Mouse (Mus musculus) kidney, postnatal 0 days (tissue): ENCODE measurements around the gene Smco2. TPM values are rescaled to one million over a fixed set of nuclear protein-coding genes. Genes with fewer than 3 reads are reported as not detected.
A peak's percentile ranks its signal among the peaks of the same experiment; 100 is the strongest.

Source experiments
- ATAC-seq: fragments of 200-750 bp; cut with Nextera tagmentation; replicated peaks from 2 replicates; pipeline ENCODE4 v1.8.0; 2017; ENCODE audit warnings: low read depth, moderate number of reproducible peaks, moderate TSS enrichment, moderate library complexity; ENCODE audit not compliant: low FRiP score
- DNase-seq: peaks from one replicate; pipeline ENCODE4 v3.0.0-alpha.2; 2016; ENCODE audit warnings: low spot score
- H3K27ac ChIP-seq: fragments of 300-500 bp; sonication (generic); 2 replicates; pipeline ENCODE4 v1.5.1; 2014; ENCODE audit warnings: mild to moderate bottlenecking
- H3K27me3 ChIP-seq: fragments of 300-500 bp; sonication (generic); 2 replicates; pipeline ENCODE4 v1.6.1; 2014; ENCODE audit warnings: low read length, mixed read lengths; ENCODE audit not compliant: insufficient read depth
- H3K36me3 ChIP-seq: fragments of 300-500 bp; sonication (generic); 2 replicates; pipeline ENCODE4 v1.6.1; 2014; ENCODE audit warnings: low read length, mixed read lengths; ENCODE audit not compliant: insufficient read depth
- H3K4me1 ChIP-seq: fragments of 300-500 bp; sonication (generic); replicated peaks from 2 replicates; pipeline ENCODE4 v1.6.1; 2014; ENCODE audit warnings: antibody characterized with exemption, low read length, mixed read lengths; ENCODE audit not compliant: insufficient read depth
- H3K4me2 ChIP-seq: fragments of 300-500 bp; sonication (generic); 2 replicates; pipeline ENCODE4 v1.6.1; 2014; ENCODE audit warnings: mild to moderate bottlenecking, low read length, moderate library complexity, mixed read lengths
- H3K4me3 ChIP-seq: fragments of 300-500 bp; sonication (generic); replicated peaks from 2 replicates; pipeline ENCODE4 v1.5.1; 2014; ENCODE audit warnings: low read depth, low read length
- H3K9ac ChIP-seq: fragments of 300-500 bp; sonication (generic); 2 replicates; pipeline ENCODE4 v1.6.1; 2014; ENCODE audit warnings: low read depth, low read length
- H3K9me3 ChIP-seq: fragments of 300-500 bp; sonication (generic); replicated peaks from 2 replicates; pipeline ENCODE4 v1.6.1; 2016; ENCODE audit warnings: low read length, inconsistent platforms, mixed read lengths
- CTCF ChIP-seq: IDR thresholded peaks from 2 replicates; pipeline ENCODE4 v1.5.1; 2016; ENCODE audit warnings: antibody characterized with exemption, low read depth, mild to moderate bottlenecking, moderate library complexity
- WGBS: fragments of 180-500 bp; shearing (Covaris S2); extraction: QIAGEN DNeasy Blood & Tissue Kit; methylation state at CpG from one replicate; pipeline ENCODE4 v1.1.7; 2014; 5-methylcytosine and 5-hydroxymethylcytosine counted together
- polyA plus RNA-seq: library from polyadenylated mRNA; unstranded; fragments of >200 nt; fragmentation: Nextera tagmentation; extraction: Ambion mirVana; gene quantifications from 2 replicates; pipeline ENCODE4 v1.2.1, GENCODE M21; 2015

Smco2 gene
- polyA plus RNA-seq, 1 experiment from 2014 or later, result not detected

DNA sequence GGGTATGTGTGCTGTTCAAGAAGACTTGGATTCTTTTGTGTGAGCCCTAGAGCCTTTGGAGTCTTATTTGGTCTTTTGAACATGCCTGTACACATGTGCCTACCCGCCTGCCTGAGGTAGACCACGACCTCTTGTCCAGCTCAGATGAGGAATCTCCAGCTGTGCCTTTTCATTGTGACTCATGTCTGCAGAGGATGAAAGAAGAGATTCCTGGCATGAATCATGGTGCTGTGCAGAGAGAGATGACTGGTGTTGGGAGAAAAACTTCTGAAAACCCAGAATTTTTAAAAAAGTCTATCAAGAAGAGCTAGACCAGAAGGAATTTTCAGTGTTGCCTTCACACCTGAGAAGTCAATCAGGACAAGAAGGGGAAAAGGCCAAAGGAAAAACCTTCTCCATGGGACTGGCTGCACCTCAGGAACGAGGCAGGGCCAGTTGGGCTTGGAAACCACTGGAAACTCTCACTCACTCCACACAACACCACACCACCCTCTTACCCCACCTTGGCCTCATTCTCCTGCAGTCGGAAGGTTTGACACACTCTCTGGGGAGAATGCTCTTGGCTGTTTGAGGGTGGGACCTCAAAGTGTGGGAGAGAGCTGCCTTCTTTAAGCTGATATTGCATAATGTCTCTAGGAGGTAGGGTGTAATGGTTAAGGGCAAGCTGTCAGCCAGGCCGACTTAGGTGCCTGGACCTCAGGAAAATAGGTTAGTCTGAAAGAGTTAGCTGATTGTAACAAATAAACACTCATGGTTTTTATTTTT lies 60.0 kb downstream of the Smco2 start:
- Histone ChIP-seq H3K4me2 (no peak overlapping the region), H3K27me3 (no peaks in the 10 kb centered on the region), H3K36me3 (0 out of 2 replicates have a peak, but pooled peaks cover 3% of the 10 kb centered on the region), H3K9ac (no peak overlapping the region), H3K27ac (no peak overlapping the region), H3K4me3 (no peak overlapping the region), H3K9me3 (no peaks in the 10 kb centered on the region), H3K4me1 (peaks cover 47% of the 10 kb centered on the region)
- TF ChIP-seq CTCF, result no peak
- ATAC-seq (no peak), DNase-seq (no peak)
- 79% methylated on average over 5 of the region's 5 CpGs for WGBS

DNA sequence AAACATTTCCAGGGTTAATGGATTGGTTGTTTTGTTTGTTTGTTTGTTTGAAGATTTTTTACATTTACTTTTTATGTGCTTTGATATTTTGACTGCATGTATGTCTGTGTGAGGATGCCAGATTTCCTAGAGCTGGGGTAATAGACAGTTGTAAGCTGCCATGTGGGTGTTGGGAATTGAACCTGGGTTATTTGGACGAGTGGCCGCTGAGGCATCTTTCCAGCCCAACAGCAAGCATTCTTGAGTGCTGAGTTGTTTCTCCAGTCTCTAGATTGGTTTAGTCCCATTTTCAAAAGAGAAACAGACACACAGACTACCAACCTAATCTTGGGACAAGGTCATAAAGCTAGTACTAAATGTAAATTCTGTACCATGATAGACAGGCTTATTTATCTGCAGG lies 60.9 kb downstream of the Smco2 start:
- no peak for ATAC-seq
- H3K4me3 ChIP-seq, result no peak overlapping the region

DNA sequence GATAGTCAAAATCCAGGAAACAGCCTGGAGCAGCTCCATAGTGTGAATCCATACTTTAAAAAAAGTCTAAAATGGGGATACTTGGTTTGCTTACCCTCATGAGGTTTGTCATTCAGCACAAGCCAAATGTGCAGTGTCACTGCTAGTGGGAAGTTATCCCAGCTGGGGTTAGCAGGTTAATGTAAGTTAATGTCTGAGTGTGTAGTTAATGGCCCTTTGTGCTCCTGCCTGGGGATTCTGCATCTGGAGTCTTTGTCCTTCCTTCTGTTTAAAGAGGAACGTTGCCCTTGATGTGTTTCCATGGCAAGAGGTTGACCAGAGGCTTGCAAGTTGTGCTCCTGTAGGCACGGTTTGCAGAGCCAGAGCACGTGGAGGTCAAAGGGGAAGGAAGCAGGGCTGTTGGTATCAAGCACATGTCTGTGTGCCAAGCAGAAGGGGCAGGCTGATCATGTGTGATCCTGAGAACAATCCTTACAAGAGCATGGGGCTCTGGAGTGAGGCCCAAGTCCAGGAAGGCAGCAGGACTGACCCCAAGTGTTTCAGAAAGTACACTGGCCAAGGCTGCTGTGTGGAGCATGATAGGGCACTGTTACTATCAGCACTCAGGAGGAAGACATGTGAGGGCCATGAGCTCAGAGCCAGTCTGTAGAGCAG lies 63.1 kb downstream of the Smco2 start:
- H3K4me2 ChIP-seq, result no peak overlapping the region

More for the DNA sequence above, 60.9 kb downstream of the Smco2 start:
- Histone ChIP-seq H3K4me2 (no peak overlapping the region), H3K27ac (no peak overlapping the region), H3K9me3 (no peaks in the 10 kb centered on the region), H3K9ac (no peak overlapping the region), H3K4me1 (peaks cover 51% of the 10 kb centered on the region), H3K36me3 (0 out of 2 replicates have a peak, but pooled peaks cover 3% of the 10 kb centered on the region), H3K27me3 (no peaks in the 10 kb centered on the region)
- WGBS, result 81% methylated on average over 2 of the region's 2 CpGs
- DNase-seq, result no peak
- TF ChIP-seq CTCF, result no peak

DNA sequence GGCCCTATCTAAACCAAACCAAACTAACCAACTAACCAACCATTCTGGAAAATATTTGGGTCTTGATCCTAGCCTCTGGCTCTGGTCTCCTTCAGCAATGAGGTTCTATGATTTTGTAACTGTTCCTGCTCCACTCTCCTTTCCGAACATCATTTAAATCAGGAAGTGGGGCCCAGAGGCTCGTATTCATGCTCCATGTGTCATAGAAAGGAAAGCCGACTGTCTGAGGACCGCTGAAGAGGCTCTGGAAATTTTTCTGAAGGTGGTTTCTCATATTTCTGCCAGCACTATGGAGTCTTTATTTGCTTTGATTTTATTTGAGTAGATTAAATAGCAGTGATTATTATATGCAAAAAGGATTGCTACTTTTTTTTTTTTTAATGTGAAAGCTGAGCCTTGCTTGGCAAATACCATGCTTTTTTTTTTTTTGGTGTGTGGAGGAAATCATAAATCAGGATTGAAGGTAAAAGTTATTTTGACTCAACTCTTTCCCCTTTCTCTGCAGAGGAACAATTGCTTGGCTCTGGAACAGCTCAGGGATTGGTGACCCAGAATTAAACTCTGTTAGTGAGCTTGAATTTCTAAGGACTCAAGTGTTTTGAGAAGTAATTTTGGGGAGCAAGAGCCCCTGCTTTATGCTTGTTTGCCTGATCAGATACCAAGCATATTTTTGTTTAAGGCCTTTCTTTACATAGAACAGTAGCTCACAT lies 63.7 kb downstream of the Smco2 start:
- peak; percentile 77 for DNase-seq
- Histone ChIP-seq H3K4me3 (no peak overlapping the region), H3K4me1 (peaks cover 33% of the 10 kb centered on the region), H3K4me2 (no peak overlapping the region), H3K9ac (no peak overlapping the region), H3K27me3 (no peaks in the 10 kb centered on the region), H3K9me3 (no peaks in the 10 kb centered on the region), H3K36me3 (0 out of 2 replicates have a peak, but pooled peaks cover 3% of the 10 kb centered on the region), H3K27ac (peak overlapping the region; percentile 75)
- no peak for TF ChIP-seq CTCF
- ATAC-seq, result no peak
- 3% methylated on average over 4 of the region's 4 CpGs for WGBS

More for the DNA sequence above, 63.1 kb downstream of the Smco2 start:
- peak; percentile 84 for ATAC-seq
- 0 out of 2 replicates have a peak, but pooled peaks cover 3% of the 10 kb centered on the region for H3K36me3 ChIP-seq
- H3K4me1 ChIP-seq, result peaks cover 33% of the 10 kb centered on the region
- H3K9me3 ChIP-seq, result no peaks in the 10 kb centered on the region
- DNase-seq, result no peak
- H3K4me3 ChIP-seq, result no peak overlapping the region
- 2% methylated on average over 3 of the region's 3 CpGs for WGBS
- no peak for TF ChIP-seq CTCF
- H3K27me3 ChIP-seq, result no peaks in the 10 kb centered on the region
- no peak overlapping the region for H3K9ac ChIP-seq
- H3K27ac ChIP-seq, result peak overlapping the region; percentile 75

DNA sequence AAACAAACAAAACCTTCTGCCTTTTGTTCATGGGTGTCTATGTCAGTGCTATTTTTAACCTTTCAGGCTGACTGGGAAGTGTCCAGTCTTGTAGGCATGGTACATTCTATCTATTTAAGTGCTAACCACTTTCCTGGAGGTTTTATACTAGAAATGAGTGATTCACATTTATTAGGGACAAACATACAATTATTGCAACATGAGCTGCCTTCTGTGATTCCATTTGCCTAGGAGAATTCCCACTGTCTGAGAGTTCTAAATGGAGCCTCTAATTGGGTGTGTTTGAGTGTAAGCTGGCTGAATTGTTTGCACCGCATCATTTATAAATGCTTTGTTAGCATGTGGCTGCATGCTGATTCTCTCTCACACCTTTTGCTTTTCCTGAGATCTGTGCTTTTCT lies 65.9 kb downstream of the Smco2 start:
- H3K4me2 ChIP-seq, result no peak overlapping the region
- no peaks in the 10 kb centered on the region for H3K27me3 ChIP-seq
- no peak overlapping the region for H3K9ac ChIP-seq
- H3K36me3 ChIP-seq, result no peaks in the 10 kb centered on the region
- ATAC-seq (no peak), DNase-seq (no peak)
- WGBS, result 89% methylated on average over 1 of the region's 1 CpGs
- peaks cover 33% of the 10 kb centered on the region for H3K4me1 ChIP-seq
- no peaks in the 10 kb centered on the region for H3K9me3 ChIP-seq
- TF ChIP-seq CTCF, result no peak
- H3K4me3 ChIP-seq, result no peak overlapping the region
- H3K27ac ChIP-seq, result no peak overlapping the region

DNA sequence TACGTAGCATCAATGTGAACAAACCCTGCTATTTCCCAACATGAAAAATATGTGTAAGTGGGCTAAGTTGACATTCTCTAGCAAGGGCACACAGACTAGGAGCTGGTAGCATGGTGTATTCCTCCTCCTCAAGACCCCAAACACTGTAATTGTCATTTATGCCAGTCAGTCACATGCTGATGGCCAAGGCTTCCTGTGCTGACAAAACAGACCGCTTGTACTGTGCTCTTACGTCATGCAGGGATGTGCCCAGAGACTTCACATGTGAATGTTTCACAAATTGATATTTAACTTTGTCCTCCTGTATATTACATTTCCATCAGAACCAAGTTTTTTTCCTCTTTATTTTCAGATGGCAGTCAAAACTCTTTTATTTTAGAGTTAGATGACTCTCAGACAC lies 67.5 kb downstream of the Smco2 start:
- no peak for DNase-seq
- Histone ChIP-seq H3K27ac (no peak overlapping the region), H3K9me3 (no peaks in the 10 kb centered on the region)

More for the DNA sequence above, 67.5 kb downstream of the Smco2 start:
- Histone ChIP-seq H3K4me1 (peaks cover 19% of the 10 kb centered on the region; the same call in 1 of the 2 replicates), H3K4me3 (no peak overlapping the region), H3K36me3 (no peaks in the 10 kb centered on the region), H3K9ac (no peak overlapping the region), H3K4me2 (no peak overlapping the region), H3K27me3 (no peaks in the 10 kb centered on the region)
- ATAC-seq, result no peak
- no peak for TF ChIP-seq CTCF
- 84% methylated on average over 3 of the region's 3 CpGs for WGBS
